Mouse (Mus musculus): ENCODE measurements around the gene Palmd. TPM values are rescaled to one million over a fixed set of nuclear protein-coding genes. Genes with fewer than 3 reads are reported as not detected.

The Palmd gene
- polyA plus RNA-seq (2012): not detected in 2 replicates

DNA sequence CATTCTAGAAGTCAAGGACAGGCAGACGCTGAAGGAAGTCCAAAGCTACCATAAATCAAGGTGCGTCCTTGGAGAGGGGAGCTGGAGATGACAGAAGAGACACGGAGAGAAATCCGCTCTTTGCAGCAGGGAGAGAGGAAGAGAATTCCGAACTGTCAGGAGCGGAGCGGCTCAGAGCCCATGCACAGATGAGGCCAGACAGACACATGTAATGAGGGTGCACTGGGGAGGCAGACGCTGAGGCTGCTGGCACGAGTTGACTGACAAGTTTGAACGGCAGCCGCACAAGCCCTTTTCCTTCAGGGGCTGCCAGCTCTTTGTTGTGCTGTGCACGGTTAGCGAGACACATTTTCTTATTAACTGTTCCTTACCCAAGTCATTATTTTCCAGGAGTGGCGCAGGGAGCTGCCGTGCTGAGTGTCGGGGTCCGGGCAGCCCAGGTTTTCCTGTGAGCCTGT, at the start of gene Palmd:
Gene Palmd, minus strand, starts transcription at position 448 of the 458 bp plus-strand sequence.
- no peak for TF ChIP-seq GATA1 (IDR thresholded peaks at IDR 0.05; ENCODE audit: low read length)

- no peak for TF ChIP-seq GATA1 (IDR thresholded peaks at IDR 0.05; ENCODE audit: low read length)
Observed at GRCm38 (mm10) chr3:117010182-117010581, 41.4 kb upstream of the Palmd start.

DNA sequence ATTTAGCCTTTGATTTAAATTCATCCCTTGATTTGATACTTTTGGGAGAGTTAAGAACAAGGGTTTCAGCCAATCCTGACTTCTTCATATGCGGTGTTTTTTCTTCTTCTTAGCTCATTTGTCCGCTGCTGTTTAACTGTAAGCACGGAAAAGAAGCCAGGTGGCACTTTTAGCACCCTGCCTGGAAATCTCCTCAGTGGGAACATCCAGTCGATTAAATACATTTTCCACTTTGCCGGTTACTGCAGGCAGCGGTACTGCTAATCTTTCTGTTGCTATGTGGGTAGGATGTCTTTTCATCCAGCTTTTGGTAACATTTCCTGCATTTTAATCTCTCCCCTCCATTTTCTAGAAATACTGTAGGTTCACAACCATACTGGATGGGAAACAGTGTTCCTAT, 38.6 kb upstream of the Palmd start:
- TF ChIP-seq GATA1 (IDR thresholded peaks at IDR 0.05; ENCODE audit: low read length): no peak

- TF ChIP-seq GATA1 (IDR thresholded peaks at IDR 0.05; ENCODE audit: low read length): no peak
Observed at GRCm38 (mm10) chr3:117006636-117007035, 37.8 kb upstream of the Palmd start.

DNA sequence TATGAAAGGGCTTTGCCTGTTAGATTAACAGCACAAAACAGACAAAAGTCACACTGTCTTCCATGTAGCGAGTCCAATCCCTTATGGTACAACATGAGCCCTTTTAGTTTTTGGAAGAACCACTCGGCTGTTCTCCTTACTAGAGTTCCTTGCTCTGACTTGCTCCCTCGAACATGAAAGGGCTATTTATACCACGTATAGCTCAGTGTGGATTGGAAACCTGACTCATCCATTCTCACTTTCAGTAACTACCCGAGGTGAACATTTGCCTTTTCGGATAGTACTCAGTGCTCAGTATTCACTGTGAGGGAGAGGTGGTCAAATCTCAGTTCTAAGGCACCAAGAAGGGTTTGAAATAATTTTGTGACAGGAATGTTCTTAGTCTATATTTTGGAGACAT, 34.6 kb upstream of the Palmd start:
- TF ChIP-seq GATA1 (IDR thresholded peaks at IDR 0.05; ENCODE audit: low read length): no peak

GRCm38 (mm10) chr3:117001686-117002485, 33.1 kb upstream of the Palmd start:
- TF ChIP-seq GATA1 (IDR thresholded peaks at IDR 0.05; ENCODE audit: low read length): no peak

DNA sequence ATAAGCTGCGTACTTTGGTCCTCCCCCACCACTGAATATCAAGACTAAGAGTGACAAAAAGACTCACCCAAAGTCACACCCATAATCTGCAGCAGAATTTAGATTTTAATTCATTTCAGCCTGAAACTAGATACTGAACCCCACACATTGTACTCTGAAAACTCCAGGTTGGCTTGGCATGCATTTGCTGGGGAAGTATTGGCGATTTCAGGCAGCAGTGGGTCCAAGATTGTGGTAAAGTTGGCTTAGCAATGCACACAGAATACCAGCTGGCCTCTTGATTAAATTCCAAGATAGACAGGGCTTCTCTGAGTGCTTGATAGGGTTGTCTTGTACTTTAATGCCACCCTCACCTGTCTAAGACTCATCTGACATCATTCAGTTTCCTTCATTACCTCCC, 24.2 kb upstream of the Palmd start:
- TF ChIP-seq GATA1 (IDR thresholded peaks at IDR 0.05; ENCODE audit: low read length): no peak

DNA sequence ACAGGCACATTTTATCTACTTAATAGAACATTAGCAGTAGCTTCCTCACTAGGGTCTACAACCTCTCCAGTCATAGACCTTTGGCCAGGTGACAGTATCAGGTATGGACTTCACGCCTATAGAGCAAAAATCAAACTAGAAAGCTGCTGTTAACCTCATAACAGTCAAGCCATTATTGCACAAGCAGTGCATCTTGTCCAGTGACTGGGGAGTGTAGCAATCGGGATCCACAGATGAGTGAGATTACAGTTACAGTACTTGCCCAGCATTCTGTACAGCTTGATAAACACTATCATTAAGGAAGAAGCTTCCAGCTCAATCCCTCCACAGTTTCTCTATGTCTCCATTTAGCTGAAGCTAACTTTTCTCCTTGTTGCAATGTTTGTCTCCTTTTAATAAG, 22.4 kb upstream of the Palmd start:
- no peak for TF ChIP-seq GATA1 (IDR thresholded peaks at IDR 0.05; ENCODE audit: low read length)

DNA sequence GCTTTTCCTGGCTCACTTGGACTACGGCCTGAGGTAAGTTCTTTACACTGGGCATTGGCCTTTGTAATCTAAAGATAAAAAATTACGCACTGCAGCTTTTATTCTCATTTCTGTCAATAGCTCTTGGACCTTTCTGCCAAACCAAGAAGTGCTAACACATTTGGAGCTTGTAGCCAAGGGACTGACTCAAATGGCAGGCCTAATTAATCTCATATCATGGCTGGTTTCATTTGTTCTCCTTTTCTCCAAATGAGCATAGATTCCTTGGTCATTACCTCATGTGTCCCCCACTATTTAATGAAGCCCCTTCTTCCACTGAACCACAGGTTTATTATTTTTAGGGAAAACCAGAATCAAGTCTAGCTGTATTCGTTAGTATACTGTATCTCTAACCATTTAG, 19.4 kb upstream of the Palmd start:
- TF ChIP-seq GATA1 (IDR thresholded peaks at IDR 0.05; ENCODE audit: low read length): no peak

DNA sequence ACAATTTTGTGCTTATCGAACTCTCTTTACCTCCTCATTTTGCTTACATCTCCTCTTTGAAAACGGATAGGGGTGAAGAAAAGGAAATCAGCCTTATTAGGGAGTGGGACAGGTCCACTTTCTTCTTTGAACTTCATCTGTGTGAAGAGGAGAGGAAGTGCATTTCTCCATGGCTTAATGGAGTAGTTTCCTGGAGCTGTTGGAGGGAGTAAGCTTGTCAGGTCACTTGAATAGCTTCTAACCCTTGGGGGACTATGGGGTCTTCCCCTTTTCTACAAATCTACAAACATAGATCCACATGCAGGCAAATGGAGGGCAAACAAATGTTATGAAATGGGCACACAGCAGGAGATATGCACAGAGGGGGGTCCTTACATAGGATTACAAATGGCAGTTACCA, 17.7 kb upstream of the Palmd start:
- TF ChIP-seq GATA1 (IDR thresholded peaks at IDR 0.05; ENCODE audit: low read length): no peak

- TF ChIP-seq GATA1 (IDR thresholded peaks at IDR 0.05; ENCODE audit: low read length): no peak
Observed at GRCm38 (mm10) chr3:116985741-116986140, 17.0 kb upstream of the Palmd start.

DNA sequence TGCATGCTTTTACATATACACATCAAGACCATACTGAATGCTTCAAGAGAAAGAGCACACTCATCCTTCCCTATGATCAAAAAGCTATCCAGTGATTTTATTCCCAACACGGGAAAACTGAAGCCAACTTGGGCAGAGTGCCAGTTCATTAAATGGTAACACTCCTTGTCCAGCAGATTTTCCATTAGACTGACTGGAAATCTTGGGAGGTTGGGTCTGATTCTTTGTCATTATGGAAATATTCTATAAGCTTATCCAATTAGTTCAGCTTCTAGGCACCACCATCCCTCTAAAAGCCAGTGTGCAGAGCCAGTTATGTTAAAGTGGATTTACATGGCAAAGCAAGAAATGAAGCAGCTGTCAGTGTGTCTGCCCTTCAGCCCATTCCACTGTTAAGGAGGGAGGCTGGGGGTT, 16.3 kb upstream of the Palmd start:
- TF ChIP-seq GATA1 (IDR thresholded peaks at IDR 0.05; ENCODE audit: low read length): no peak

DNA sequence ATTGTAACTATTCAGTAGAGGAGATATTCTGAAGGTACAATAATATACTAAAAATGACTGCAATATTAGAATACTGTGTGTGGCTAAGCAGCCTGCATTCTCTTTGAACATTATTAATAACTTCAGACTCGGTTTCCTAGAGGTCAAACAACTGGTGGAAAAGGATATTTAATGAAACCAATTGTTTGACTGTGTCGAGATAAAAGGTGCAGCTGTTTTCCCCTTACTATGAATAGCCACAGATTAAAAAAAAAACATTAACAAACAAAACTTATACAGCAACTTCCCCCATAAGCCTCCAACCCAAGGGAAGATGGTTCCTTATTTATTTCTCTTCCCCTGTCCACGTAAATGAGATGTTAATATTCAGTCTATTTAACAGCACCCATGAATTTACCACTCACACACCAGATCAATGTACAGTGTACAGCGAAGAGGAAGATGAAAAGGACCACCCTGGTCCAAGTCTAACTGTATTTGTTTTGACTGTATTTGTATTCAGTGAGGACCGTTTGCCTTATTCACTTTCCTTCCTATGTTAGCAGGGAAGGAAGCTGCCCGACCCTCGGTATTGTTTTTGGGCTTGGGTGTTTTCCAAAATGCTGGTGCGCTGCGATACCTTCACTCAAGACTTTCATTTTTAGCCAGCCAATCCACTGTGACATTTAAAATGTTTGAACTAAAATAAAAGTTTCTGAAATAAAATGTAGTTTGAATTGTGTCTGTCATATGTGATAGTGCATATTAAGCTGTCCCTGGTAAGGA, 13.2 kb upstream of the Palmd start:
- no peak for TF ChIP-seq GATA1 (IDR thresholded peaks at IDR 0.05; ENCODE audit: low read length)

DNA sequence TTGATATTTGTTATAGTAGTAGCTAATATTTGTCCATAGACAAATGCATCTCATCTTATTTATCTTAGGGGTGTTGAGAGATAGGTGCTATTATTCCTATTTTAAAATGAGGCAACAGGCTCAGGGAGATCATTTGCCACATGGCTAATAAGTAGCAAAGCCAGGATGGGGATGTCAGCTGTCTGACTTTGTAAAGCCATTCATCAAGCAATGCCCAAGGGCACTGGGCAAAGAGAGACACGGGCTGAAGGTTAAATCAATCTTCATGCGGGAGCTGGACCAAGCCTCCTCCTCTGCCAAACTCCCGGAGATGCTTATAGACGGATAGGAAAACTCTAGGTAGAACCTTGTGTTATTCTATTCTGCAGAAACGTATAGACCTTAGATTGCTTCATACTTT, 999 bp upstream of the Palmd start:
- TF ChIP-seq GATA1 (IDR thresholded peaks at IDR 0.05; ENCODE audit: low read length): no peak

DNA sequence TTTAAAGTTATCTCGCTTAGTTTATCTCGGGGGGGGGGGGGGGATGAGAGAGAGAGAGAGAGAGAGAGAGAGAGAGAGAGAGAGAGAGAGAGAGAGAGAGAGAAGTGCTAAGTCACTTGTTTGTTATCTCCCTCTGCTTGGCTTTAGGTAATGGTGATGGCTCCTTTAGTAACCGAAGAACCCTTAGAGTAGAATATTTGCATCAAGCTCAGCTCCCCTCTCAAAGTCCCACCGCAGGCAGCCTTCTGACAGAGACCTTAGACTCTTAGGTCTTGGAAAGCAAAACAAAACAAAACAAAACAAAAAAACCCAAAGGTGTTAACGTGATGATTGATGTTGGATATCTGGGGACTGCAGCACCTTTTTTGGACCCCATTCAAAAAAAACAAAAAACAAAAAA, 216 bp upstream of the Palmd start:
- no peak for TF ChIP-seq GATA1 (IDR thresholded peaks at IDR 0.05; ENCODE audit: low read length)

DNA sequence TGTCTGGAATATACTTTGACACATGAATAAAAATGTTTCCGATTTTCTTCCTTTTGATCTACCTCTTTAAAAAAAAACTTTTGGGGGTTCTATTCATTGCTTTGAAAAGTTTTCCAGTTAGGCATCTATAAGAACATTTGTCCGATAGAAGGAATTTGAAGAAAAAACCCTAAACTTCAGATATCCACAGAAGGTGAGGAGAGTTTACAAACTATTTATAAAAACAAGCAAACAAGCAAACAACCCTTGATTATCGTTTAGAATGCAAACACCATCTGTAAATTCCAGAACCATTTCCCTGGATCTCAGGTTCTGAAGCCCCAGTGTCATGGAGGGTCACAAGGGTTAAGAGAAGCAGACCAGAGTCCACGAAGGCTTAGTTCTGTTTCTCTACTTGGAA, 820 bp downstream of the Palmd start, which contains the start of gene 4930455H04Rik:
Gene 4930455H04Rik, plus strand, starts transcription at position 301 of the 400 bp plus-strand sequence.
- TF ChIP-seq GATA1 (IDR thresholded peaks at IDR 0.05; ENCODE audit: low read length): no peak

- TF ChIP-seq GATA1 (IDR thresholded peaks at IDR 0.05; ENCODE audit: low read length): no peak
Observed at GRCm38 (mm10) chr3:116967436-116967835, 1.4 kb downstream of the Palmd start.
